Mouse (Mus musculus): Measurements from ENCODE around the gene Antxr2. TPM values are rescaled to one million over a fixed set of nuclear protein-coding genes. Genes with fewer than 3 reads are reported as not detected.

The Antxr2 gene
- total RNA-seq, 4 experiments from 2014 or later, result 2.1 to 2.9 (median 2.5) TPM

DNA sequence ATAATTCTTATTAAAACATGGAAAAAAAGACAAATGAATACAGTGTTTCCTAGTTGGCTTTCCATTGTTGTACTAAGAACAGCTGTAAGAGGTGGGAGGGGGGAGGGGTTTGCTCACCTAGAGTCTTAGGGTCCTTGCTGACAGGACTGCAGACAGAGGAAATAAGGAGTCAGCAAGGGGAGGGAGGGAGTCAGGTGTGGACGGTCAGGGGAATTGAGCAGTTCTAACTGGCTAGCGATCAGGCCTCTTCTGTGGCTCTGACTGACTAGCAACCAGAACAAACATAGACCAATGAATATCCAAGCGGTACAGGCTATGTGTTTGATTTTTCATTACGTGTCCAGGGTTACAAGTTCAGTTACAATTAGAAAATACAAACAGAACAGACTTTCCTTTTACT lies 35.0 kb downstream of the Antxr2 start:
- no peak for DNase-seq (ENCODE audit: low spot score in 2 of 2)

DNA sequence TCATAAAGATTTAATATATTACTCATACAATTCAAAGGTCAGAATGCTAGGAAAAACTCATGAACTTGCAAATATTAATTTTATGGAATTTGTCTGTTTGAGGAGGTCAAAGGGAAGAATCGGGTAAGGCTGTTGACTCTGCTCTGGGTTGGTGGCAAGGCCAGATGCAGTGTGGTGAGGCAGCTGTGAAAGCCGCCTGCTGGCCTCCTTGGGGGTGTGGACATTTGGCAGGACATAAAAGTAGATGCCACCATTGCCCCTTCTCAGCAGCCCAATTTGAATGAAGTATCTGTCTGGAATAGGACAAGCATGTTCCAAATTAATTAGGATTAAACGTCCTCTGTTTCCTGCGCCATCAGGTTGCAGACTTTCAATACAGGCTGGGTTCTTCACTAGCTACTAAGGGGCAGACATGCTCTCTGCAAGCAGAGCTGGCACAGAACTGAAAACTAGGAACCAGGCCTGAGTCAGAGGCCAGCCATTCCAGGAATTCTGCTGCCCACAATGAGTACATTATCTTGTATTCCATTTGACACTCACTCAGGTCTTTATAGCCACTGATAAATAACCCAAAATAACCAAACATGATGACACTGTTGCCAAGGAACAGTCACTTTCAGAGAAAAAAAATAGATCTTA lies 44.1 kb downstream of the Antxr2 start:
- no peak for DNase-seq (ENCODE audit: low spot score in 2 of 2)

DNA sequence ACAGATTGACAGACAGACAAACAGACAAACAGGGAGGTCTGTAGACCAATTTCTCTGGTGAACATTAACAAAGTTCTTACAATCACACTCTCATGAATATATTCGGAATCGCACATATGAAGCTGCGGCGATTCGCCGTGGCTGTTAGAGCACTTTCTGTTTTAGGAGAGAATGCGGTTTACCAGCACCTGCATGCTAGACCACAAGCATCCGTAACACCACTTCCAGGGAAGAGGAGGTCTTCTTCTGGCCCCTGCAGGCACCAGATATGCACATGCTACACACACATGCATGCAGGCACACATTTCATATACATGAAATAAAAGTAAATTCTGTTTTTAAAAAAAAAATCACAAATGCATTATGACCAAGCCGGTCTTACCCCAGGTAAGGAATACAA lies 47.5 kb downstream of the Antxr2 start:
- DNase-seq (ENCODE audit: low spot score in 2 of 2), result no peak

DNA sequence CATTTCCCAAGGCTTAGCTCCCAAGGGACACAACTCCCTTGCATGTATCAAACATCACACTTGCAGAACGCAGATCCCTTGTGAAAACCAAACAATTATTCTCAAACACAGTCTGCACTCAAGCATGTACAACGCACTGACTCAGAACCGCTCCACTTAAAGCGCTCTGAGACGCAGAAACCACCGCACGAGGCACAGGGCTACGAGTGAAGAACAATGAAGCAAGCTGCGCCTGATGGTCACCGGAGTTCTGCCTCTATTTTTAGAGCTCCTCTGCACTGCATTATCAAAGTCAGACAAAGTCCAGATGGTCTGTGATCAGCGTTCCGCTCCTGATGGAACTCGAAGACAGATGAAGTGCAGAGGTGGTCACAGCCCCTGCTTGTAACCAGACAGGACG lies 50.4 kb downstream of the Antxr2 start:
- DNase-seq (ENCODE audit: low spot score in 2 of 2), result peak in 1 of 2 experiments; percentile 3

DNA sequence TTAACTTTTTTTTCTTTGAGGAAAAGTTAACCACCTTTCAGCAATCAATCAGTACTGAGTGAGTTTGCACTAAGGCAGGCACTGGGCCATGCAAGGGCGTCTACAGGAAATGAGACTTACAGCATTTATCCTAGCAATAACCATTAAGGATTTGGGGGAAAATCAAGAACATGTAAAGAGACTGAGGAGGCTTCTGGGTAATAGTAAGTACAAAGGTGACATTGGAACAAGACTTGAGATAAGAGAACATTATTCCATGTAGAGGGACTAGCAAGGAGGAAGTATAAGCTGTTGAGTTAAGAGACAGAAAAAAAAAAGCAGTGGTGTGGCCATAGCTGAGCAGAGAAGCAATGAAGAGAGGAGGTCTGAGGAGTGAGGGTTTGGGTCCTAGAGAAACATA lies 57.5 kb downstream of the Antxr2 start:
- no peak for DNase-seq (ENCODE audit: low spot score in 2 of 2)

DNA sequence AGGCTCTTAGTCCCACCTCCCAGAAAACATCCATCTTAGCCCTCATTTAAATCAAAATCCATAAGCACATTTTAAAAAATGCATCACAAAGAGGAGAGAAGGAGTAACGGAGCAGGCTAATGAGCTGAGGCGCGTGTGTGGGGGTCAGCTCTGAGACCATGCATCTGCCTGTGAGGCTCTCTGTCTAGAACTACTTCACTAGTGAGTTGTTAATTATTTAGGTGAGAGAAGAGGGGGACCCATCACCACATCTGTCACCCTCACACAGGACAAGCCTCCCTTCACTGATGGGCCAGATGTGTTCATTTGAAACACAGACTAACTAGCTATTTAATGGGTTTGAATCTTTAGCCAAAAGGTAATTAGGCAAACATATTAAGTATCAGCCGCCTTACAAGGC lies 58.8 kb downstream of the Antxr2 start:
- no peak for DNase-seq (ENCODE audit: low spot score in 2 of 2)

DNA sequence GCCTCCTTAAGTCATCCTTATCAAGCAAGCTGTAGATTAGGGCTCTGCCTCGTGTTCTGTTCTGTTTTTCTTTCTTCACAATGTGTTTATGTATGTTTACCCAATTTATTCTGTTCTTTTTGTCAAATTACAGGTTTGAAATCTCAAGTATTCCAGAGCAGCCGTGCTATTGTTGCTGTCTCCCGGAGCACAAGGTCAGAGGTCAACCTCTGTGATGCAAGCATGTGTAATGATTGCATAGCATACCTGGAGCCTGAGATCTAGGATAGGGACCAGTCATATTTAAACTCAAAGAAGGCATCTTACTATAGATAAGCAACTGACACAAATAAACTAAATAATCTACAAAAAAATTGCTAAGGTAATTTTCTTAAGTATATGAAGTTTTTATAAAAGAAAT lies 59.6 kb downstream of the Antxr2 start:
- DNase-seq (ENCODE audit: low spot score in 2 of 2), result no peak

DNA sequence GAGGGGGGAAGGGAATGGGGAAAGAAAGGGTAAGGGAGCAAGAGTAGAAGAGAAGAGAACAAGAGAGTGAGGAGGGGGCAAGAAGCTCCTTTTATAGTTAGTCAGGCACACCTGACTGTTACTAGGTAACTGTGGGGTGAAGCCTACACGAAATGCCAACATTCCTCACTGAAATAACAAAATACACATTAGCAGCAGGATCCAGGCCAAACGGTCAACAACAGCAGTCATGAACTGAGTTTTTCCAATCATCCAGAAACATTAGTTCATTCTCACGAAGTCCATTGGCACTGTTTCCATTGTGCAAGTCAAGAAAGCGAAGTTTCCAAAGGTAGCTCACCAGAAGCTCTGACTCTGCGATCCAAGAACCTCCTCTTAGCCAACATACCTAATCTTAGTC lies 63.8 kb downstream of the Antxr2 start:
- DNase-seq (ENCODE audit: low spot score in 2 of 2), result no peak

DNA sequence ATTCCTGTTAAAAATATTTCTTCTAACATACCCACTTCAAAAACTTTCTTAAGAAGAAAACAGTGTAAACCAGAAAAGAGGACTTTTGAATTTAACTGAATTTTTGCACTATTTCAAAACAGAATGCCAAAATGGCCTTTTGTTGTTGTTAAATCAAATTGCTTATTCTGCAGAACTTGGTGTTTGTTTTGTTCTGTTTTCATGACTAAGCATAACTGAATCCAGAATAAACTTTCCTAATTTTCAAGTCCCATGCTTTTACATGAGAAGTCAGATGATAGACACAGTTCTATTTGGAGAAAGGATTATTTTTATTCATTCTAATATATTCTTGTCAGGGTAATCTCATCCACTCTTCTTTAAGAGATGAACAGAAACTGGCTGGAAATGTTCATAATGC lies 64.7 kb downstream of the Antxr2 start:
- no peak for DNase-seq (ENCODE audit: low spot score in 2 of 2)

DNA sequence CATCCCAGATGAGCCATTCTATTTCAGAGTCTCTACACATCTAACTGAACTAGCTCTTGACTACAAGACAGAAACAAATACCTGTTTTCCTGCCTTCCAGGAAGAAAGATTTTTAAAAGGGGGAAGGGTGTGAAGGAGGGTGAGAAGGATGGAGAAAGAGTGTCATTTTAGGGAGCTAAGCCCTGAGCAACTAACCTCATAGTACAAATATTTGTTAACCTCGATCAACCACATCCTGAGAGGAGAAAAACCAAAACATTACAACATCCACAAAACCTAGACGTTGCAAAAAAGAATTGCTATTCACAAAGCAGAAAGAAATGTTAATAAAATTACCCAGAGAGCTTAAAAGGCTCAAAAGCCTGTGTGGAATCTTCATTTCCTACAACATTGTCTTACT lies 66.4 kb downstream of the Antxr2 start:
- DNase-seq (ENCODE audit: low spot score in 2 of 2), result no peak

DNA sequence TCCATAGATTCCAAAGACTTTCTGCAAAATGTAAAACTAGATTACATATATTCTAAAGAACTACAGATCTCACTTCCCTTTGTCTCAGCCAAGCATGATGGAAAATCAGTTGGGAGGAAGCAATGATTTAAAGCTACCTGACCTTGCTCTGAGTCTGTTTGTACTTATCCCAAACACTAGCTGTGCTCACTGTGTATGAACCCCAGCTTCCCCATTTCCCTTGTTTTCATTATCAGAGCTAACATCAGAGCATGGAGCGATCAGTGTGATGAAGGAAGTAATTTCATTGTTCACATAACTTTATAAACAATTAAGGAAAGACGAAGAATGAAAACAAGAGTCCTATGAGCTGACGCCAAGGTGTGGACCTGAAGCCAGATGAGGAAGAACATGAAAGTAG lies 68.3 kb downstream of the Antxr2 start:
- DNase-seq (ENCODE audit: low spot score in 2 of 2), result no peak

DNA sequence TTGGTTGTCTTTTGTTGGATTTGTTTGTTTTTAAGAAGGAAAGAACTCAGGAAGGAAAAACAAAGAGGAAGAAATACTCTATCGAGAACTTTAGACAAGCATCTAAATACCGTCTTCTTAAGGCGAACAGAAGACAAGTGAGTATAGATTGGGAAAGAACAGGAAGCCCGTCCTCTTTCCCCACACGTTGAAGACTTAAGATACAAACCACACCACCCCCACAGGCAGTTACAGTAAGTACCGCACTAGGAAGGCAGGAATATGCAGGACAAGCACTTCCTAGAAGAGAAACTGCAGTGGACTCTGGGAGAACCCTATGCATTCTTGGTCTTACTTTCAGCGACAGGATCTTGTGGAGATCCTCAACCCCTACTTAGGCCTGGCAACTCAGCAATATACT lies 69.1 kb downstream of the Antxr2 start:
- no peak for DNase-seq (ENCODE audit: low spot score in 2 of 2)

DNA sequence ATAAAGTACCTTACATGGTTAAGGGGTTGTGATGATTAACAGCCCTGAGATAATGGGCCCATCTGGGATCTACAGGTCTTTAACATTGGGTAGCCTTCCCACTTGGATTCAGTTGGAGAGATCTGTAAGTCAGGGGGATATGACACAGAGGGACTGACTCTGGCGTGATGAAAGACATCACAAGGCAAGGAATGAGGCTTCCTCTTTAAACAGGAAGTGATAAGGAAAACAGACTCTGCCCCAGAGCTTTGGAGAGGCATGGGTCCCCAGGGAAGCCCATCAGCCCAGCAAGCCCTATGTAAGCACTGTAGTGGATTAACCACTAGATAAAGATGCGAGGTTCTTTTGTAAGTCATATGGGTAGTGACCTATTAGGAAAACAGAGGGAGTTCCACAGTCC lies 71.2 kb downstream of the Antxr2 start:
- no peak for DNase-seq (ENCODE audit: low spot score in 2 of 2)

DNA sequence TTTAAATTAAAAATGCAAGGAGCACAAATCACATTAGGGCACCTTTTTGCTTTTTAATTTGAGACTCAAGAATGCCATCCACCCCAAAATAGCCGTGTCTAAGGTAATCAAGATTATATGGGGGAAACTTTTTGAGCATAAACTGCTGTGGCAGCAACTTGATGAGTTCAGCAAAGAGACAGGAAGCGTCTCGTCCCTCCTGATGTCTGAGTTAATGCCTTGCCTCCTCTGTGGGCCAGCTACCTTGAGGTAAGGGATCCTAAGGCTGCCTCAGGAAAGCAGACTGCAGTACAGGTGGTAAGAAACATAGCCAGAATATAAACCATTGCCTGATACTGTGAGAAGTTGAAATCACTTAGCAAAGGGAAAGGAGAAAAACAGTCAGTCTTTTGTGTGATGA lies 71.8 kb downstream of the Antxr2 start:
- no peak for DNase-seq (ENCODE audit: low spot score in 2 of 2)

DNA sequence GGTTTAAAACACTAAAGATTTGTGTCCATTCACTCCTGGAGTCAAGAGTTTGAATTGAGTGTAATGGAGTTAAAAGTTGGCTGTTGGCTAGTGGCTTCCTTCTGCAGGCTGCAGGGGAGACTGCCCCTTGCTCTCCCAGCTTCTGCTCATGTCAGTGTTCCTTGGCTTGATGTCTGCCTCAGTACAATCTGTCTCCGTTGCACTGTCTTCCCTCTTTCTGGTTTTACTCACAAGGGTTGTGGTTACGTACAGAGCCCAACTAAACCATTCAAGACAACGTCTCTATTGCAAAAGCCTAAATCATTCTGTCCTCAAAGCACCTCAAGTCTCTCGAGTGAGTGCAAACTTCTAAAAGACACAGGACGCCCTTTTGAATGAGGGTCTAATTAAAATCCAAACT lies 73.3 kb downstream of the Antxr2 start:
- no peak for DNase-seq (ENCODE audit: low spot score in 2 of 2)

DNA sequence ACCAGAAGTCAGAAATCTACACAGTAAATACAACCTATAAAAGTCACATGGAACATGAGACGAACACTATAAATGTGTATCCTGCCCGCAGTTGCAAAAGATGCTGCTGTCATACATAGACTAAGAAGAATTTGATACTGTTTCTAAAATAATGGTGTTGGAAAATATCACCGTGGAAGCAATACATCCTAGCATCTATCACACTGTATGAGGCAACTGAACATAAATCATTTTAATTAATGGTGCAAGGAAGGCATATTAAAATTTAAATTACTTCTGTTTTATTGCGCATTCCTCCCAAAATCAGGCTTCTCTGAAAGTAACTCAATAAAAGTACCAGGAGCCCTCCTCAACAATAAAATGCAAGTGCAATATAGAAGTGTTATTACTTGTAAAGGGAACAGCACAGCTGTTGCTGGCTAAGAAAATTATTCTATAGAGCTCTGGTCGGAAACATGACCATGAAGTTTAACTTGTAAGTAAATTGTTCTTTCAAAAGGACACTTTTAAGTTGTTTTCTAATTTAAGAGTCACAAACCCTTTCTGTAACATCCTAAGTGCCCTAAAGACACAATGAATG lies 76.6 kb downstream of the Antxr2 start:
- DNase-seq (ENCODE audit: low spot score in 2 of 2), result no peak

DNA sequence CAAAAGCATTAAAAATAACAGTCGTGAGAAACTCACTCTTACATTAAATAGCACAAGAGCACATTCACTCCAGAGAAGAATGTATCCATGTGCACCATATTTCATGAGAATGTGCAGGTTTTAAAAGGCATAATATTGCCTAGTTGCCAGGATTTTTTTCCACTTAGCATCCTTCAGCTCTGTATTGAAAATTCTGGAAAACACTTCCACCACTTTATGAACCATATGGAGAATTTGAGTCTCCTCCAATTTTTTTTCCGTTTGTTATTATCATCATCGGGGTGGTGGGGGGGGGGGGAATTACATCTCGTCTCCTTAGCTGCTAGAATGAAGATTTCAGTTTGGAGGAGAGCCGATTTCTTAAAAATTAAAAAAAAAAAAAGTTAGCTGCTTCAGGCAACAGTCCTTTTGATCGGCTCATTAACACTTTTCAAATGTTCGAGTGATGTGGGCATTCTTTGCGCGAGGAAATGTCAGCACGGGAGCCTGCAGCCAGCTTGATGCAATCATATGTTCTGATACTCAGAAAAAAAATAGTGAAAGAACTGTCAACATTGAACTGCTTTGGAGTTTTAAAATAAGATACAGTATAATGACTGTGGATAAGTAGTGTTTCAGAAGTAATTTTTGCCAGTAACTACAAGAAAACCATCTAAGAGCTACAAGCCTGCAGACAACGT lies 77.5 kb downstream of the Antxr2 start:
- DNase-seq (ENCODE audit: low spot score in 2 of 2), result peak in 1 of 2 experiments; percentile 28

DNA sequence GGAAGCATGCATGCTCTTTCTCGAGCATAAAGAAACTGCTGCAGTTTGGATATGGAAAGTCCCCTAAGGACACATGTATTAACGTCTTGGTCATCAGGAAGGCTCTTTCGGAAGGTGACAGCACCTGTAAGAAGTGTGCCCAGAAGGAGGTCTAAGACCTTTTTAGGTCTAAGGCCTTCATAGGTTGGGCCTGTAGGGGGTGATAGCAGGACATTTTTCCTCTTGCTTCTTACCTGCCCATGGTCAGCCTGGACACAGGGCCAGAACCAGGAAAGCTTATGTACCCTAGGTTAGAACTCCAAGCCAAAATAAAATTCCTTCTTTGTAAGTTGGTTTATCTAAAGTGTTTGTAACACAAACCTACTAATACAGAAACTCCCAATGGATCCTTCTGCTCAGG lies 83.6 kb downstream of the Antxr2 start:
- no peak for DNase-seq (ENCODE audit: low spot score in 2 of 2)

DNA sequence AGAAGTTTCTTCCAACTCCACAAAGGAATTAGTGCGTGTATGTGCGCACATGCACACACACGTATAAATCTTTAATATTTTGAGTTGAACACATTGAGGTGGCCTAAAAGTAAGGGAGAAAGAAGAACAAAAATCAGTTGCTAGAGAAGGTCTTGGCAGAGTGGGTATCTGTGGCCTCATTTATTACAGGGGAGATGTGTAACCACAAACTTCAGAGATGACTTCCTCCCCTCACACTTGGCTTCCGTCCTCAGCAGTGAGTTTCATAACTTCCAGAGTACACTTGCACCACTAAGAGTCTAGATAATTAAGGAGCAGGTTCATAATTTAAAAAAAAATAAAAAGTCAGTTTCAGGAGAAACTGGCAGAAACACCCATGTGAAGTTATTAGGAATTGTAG lies 84.6 kb downstream of the Antxr2 start:
- DNase-seq (ENCODE audit: low spot score in 2 of 2), result no peak

DNA sequence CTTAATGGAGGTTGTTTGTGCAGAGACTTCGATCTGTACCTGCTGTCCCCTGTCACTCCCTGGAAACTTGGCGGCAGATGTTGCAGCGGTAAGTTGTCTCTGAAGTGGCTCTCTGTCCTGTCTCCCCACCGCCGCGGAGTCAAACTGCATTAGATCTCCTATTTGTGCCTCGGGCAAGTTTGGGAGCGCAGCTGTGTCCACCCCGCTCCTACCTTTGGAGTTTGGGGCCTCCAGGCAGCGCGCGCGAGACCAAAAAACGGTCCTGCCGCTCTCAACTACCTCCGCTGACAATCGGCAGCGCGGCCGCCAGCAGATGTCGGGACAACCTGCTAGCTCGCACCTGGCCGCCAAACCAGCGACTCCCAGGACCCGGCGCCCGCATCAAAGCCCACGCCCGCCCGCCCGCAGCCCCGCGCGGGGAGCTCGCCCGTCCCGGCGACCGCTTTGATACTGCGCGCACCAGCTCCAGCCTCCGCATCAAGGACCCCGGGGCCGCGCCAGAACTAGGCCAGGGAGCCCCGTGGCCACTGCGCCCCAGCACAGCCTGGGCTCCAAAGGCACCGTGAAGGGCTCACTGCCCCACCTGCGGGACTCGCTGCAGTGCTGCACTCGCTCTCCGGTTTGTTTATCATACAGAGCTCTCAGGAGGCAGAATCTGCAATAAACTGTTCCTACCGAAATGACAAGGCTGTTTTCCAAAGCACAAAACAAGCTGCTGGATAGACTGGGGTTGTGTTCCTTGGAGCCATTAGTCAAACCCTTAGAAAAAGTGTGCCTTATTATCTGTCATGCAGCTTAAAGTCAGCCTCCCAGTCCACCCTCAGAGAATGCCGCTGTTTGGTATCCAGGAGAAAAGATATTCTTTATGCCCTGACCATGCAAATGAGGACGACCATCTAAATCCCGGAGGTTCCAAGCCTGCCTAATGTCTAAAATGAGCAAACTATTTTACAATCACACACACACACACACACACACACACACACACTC lies 95.4 kb downstream of the Antxr2 start:
- peak in 1 of 2 experiments; percentile 24 for DNase-seq (ENCODE audit: low spot score in 2 of 2)

DNA sequence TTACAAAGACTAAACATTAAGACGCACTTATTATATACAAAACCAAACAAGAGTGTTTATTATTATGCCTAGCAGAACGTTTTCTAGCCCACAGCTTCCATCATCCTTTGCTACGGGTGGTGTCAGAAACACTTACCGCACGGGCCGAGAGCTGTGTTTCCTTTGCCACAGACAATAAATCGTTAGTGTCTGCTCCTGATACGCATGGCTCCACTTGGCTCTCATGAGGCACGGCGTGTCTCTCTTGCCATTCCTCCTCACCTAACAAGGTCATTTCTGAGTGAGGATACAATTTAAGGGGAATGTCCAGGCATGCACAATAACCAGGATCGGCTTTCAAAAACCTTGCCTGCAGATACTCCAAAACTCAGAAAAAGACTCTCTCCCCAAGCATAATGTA lies 113.2 kb downstream of the Antxr2 start:
- DNase-seq (ENCODE audit: low spot score in 2 of 2), result no peak

DNA sequence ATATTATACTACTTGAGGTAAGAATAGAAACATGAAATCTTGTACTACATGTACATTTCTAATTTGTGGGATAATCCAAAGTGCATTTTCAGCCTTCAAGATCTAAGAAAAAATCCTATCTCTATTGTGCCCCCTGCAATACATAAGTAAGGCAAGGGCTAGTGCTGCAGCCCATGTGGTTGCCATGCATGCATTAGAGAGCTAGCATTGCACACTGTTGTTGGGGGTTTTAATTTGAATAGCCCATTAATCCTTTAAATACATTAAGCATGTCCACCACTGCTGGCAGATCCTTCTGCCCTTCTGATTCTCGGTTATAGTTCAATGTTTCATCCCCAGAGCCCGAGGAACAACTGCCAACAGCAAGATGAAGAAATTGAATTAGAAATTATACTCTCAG lies 116.0 kb downstream of the Antxr2 start:
- no peak for DNase-seq (ENCODE audit: low spot score in 2 of 2)
